Mouse (Mus musculus) embryo, embryonic 9.5 days (tissue): Measurements from ENCODE around the gene Pkd1l2.

ENCODE experiments used
- DNase-seq: peaks from one replicate; pipeline ENCODE4 v3.0.0-alpha.2; 2017; ENCODE audit errors: extremely low spot score

Gene Pkd1l2

DNA sequence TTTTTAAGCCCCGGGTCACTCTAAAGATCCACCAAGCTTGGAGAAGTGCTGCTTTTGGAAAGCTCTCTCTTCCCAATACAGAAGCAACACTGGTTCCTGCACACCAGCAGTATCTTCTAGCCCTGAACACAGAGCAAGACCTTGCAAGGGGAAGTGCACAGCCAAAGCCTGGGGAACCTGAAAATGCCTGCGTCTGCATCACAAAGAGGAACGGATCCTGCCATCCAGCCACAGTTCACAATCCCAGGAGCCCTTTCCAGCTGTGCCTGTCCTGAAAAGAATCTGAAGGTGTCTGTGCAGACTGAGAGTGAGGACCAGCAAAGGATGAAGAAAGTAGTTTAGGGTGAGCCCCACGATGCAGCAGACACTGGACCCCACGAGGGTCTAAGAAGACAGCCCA lies 107.2 kb downstream of the Pkd1l2 start:
- no peak for DNase-seq

- no peak for DNase-seq
Measured at GRCm38 (mm10) chr8:116969531-116969930, 112.7 kb downstream of the Pkd1l2 start.

DNA sequence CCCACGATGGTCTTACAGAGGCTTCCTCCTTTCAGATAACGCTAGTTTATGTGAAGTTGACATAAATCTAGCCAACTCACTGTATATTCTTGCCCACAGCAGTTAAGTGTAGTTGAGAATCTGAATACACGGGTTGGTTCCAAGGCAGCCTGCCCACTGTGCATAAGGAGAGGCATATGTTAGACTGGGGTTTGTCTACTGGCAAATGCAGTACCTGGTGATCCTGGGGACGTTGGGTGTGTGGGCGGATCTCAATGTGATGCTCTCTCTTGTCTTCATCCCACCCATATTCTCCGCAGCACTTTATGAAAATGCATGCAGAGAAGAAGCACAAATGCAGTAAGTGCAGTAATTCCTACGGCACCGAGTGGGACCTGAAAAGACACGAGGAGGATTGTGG lies 127.8 kb downstream of the Pkd1l2 start:
- DNase-seq: no peak

DNA sequence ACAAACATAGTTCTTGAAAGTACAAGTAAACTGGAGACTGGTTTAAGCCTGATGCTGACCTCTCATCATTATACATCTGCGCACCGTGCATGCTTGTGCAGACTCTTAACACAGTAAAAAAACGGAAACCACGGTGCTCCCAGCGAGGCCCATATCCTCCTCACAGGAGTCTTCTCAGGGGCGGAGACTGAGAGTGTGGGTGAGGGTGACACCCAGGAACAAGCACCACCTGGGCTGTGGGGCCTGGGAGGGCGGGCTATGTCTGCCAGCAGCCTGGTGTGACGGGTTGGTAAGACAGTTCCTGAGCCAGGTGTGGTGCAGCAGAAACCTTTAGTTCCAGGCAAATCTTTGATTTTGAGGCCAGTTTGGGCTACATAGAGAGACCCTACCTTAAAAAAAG lies 129.8 kb downstream of the Pkd1l2 start:
- no peak for DNase-seq

- no peak for DNase-seq
Measured at GRCm38 (mm10) chr8:116951778-116952177, 130.5 kb downstream of the Pkd1l2 start.

DNA sequence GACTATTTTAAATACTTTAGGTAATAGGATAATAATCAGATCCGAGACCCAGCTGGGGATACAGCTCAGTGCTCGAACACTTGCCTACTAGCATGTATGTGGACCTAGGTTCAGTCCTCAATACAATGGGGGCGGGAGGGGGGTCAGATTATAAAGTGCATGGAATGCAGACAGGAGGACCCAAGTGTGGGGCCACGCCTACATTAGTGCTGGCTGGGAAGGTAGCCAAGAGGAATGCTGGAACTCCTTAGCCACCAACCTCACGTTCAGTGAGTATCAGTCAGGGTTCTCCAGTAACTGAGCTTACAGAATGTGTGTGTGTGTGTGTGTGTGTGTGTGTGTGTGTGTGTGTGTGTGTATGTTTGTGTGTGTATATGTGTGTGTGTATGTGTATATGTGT lies 130.9 kb downstream of the Pkd1l2 start:
- DNase-seq: no peak

GRCm38 (mm10) chr8:116947589-116947988 lies 134.7 kb downstream of the Pkd1l2 start:
- DNase-seq: no peak

DNA sequence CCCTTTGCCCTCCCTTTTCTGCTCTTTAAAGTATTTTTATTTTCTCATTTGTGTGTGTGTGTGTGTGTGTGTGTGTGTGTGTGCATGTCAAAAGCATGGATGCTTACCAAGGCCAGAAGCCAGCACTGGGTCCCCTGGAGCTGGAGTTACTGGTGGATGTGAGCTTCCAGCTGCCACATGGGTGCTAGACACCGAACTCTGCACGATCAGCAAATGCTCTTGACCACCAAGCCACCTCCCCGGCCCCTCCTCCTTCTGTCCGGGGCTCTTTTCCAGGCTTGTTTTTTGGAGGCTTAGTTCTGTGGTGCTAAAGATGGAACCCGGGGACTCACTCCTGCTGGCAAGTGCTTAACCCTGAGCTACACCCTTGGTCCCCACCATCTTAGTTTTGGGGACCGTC lies 135.4 kb downstream of the Pkd1l2 start:
- DNase-seq: no peak

- no peak for DNase-seq
Measured at GRCm38 (mm10) chr8:116946268-116946838, 135.9 kb downstream of the Pkd1l2 start.
